Mouse (Mus musculus): ENCODE results near the gene Cdc42ep1. TPM values are rescaled to one million over a fixed set of nuclear protein-coding genes. Genes with fewer than 3 reads are reported as not detected.
A peak's percentile ranks its signal among the peaks of the same experiment; 100 is the strongest.

The Cdc42ep1 gene
- total and polyA plus RNA-seq, 3 experiments = 30.8 to 62.3 (median 37.1) TPM

DNA sequence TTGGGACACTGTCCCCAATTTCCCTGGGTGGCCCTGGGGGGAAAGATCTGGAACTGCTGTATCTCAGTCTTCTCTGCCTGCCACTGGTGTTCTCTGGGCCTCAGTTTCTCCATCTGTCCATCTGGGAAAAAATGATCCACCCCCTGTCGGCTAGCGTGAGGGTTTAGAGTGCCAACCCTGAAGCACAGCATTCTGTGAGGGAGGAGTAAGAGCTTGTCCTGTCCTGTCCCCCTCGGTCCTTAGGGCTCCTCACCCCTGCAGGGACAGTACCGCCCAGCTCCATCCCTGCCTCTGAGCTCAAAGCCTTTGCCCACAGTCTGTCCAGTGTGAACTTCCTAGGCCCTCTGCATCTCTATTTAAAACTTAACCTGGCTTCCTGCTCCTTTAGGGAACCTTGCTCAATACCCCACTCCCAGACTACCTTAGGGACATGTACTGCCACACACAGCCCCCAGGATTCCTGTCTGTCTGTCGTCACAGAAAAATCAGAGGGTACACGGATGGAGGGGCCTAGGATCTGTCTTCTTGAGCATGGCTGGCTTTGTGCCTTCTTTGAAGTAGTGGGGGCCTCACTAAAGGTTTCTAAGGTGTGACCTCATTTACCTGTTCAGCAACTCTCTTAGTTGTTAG is 1.1 kb upstream of the Cdc42ep1 start:
- 72% methylated on average over 6 of the region's 6 CpGs for WGBS
- Histone ChIP-seq H3K27ac (peak overlapping the region; percentile 42), H3K79me2 (replicated peaks; ENCODE audit: control insufficient read depth, insufficient read depth, low read length) (peaks cover 6% of the 10 kb centered on the region)

DNA sequence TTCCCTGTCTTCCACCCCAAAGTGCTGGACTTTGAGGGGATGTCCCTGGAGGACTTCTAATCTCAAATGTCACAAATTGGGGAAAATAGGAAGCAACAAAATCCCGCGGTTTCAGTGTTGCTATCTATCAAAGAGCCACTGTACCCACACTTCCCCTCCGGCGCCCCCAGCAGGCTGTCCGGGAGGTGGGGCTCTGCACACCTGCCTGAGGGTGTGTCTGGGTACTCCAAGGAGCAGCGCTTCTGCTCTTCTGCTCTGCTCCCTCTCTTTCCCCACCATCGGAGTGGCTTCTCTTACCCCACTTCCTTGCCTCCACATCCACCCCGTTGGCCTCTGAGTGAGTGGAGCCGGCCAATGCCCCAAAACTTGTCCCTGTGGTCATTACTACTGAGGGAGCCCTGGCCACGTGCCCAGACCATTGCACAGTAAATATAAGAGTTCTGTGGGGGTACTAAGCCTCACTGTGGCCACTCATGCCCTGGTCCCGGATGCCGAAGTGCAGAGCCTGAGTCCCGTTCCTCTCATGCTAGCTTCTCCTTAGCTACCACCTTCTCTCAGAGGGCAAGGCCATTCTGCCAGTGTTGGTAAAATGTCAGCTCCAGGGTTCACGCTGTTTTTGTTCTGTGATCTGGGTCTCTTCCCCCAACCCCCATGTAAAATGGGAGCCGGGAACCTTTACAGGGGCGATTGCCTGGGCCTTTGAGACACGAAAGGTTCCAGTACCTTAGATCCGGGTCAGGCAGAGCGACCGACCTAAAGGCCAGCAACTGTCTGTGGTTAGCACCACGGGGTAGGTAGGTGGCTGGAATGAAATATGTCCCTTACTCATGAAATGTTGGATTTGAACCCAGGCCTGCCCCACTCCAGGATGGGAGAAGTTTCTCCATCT is 1.4 kb downstream of the Cdc42ep1 start:
- TF ChIP-seq EP300 (IDR thresholded peaks at IDR 0.05; ENCODE audit: insufficient read depth, low read depth, low read length) (no peak), CTCF (IDR thresholded peaks at IDR 0.05) (peak; percentile 48)
- Histone ChIP-seq H3K79me2 (replicated peaks; ENCODE audit: control insufficient read depth, insufficient read depth, low read length) (peaks cover 13% of the 10 kb centered on the region), H3K27ac (peak overlapping the region; percentile 100), H3K36me3 (ENCODE audit: control insufficient read depth, insufficient read depth, low read length) (peaks cover 17% of the 10 kb centered on the region), H3K4me1 (ENCODE audit: control insufficient read depth, insufficient read depth, low read length) (peaks cover 32% of the 10 kb centered on the region), H3K4me3 (peak overlapping the region; percentile 57), H3K27me3 (ENCODE audit: control insufficient read depth, insufficient read depth, low read length) (no peaks in the 10 kb centered on the region), H3K9ac (ENCODE audit: low read depth, low read length) (peak overlapping the region; percentile 99)
- WGBS = 27% methylated on average over 21 of the region's 21 CpGs
- intact Hi-C loops (cut with DNase I) = loop anchor here (1.0 kb wide), 1 partner anchor 12 kb away; no protein-coding TSS in a partner anchor
- peak; percentile 55 to 63 for DNase-seq

More for the DNA sequence above, 1.1 kb upstream of the Cdc42ep1 start:
- intact Hi-C loops (cut with DNase I) = no loop called here
- H3K27me3 ChIP-seq (ENCODE audit: control insufficient read depth, insufficient read depth, low read length) = no peaks in the 10 kb centered on the region
- no peaks in the 10 kb centered on the region; the same call in 1 of the 2 replicates for H3K36me3 ChIP-seq (ENCODE audit: control insufficient read depth, insufficient read depth, low read length)
- no peak overlapping the region for H3K4me3 ChIP-seq
- no peak for DNase-seq
- H3K4me1 ChIP-seq (ENCODE audit: control insufficient read depth, insufficient read depth, low read length) = peaks cover 26% of the 10 kb centered on the region
- no peak for TF ChIP-seq POLR2A (IDR thresholded peaks at IDR 0.05; ENCODE audit: insufficient read depth, low read depth, low read length)
- TF ChIP-seq CTCF (IDR thresholded peaks at IDR 0.05) = no peak
- TF ChIP-seq EP300 (IDR thresholded peaks at IDR 0.05; ENCODE audit: insufficient read depth, low read depth, low read length) = no peak
- H3K9ac ChIP-seq (ENCODE audit: low read depth, low read length) = peak overlapping the region; percentile 16

DNA sequence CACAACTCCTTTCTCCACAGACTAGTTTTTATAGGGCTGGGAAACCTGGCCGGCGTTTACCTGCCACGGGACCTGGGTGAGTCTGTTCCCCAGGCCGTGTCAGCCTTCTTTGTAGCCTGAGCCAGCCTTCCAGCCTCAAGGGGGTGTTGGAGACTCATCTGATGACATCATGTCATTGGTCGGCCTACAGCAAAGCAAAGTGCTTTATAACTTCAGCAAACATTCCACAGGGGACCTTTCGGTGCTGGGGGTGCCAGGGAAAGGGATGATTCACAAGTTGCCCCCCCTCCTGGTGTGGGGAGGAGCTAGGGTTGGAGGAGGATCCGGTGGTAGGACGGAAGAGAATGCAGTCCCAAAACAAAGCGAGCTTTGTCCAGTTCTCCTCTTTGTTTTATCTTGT is 2.4 kb downstream of the Cdc42ep1 start:
- Histone ChIP-seq H3K36me3 (ENCODE audit: control insufficient read depth, insufficient read depth, low read length) (peaks cover 20% of the 10 kb centered on the region), H3K27me3 (ENCODE audit: control insufficient read depth, insufficient read depth, low read length) (no peaks in the 10 kb centered on the region), H3K9ac (ENCODE audit: low read depth, low read length) (peak overlapping the region; percentile 99), H3K79me2 (replicated peaks; ENCODE audit: control insufficient read depth, insufficient read depth, low read length) (peaks cover 13% of the 10 kb centered on the region), H3K4me3 (peak overlapping the region; percentile 57), H3K27ac (peak overlapping the region; percentile 100), H3K4me1 (ENCODE audit: control insufficient read depth, insufficient read depth, low read length) (peaks cover 34% of the 10 kb centered on the region)
- WGBS = 18% methylated on average over 9 of the region's 9 CpGs
- peak; percentile 79 to 83 for DNase-seq
- intact Hi-C loops (cut with DNase I) = no loop called here
- TF ChIP-seq POLR2A (IDR thresholded peaks at IDR 0.05; ENCODE audit: insufficient read depth, low read depth, low read length) (peak; percentile 72), CTCF (IDR thresholded peaks at IDR 0.05) (peak; percentile 32), EP300 (IDR thresholded peaks at IDR 0.05; ENCODE audit: insufficient read depth, low read depth, low read length) (0 out of 2 replicates have a peak, but pooled peaks have one; percentile 33)

DNA sequence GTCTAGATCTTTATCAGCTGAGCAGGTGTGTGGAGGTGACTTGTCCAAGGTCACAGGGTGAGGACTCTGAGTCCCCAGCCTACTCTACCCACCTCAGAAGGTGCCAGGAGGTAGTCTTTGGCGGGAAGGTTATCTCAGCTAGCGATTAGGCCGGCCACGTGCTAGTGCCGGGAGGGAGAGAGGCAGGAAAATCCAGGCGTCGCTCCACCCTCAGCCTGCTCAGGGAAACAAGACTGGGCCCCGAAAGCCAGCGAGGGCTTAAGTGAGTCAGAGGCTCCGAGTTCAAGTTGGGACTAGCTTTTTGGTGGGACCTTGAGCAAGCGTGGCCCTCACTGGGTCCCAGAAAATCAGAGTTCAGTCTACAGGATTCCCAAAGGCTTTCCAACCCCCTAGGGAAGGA is 2.9 kb downstream of the Cdc42ep1 start:
- peak overlapping the region; percentile 100 for H3K27ac ChIP-seq
- intact Hi-C loops (cut with DNase I) = no loop called here
- TF ChIP-seq EP300 (IDR thresholded peaks at IDR 0.05; ENCODE audit: insufficient read depth, low read depth, low read length) = peak; percentile 35; the same call in 1 of the 2 replicates
- TF ChIP-seq POLR2A (IDR thresholded peaks at IDR 0.05; ENCODE audit: insufficient read depth, low read depth, low read length) = no peak
- DNase-seq = peak; percentile 65 to 66
- WGBS = 13% methylated on average over 11 of the region's 11 CpGs
- H3K9ac ChIP-seq (ENCODE audit: low read depth, low read length) = peak overlapping the region; percentile 41
- peaks cover 20% of the 10 kb centered on the region for H3K36me3 ChIP-seq (ENCODE audit: control insufficient read depth, insufficient read depth, low read length)
- no peaks in the 10 kb centered on the region for H3K27me3 ChIP-seq (ENCODE audit: control insufficient read depth, insufficient read depth, low read length)
- H3K4me1 ChIP-seq (ENCODE audit: control insufficient read depth, insufficient read depth, low read length) = peaks cover 32% of the 10 kb centered on the region
- peaks cover 13% of the 10 kb centered on the region for H3K79me2 ChIP-seq (replicated peaks; ENCODE audit: control insufficient read depth, insufficient read depth, low read length)
- peak overlapping the region; percentile 57 for H3K4me3 ChIP-seq

DNA sequence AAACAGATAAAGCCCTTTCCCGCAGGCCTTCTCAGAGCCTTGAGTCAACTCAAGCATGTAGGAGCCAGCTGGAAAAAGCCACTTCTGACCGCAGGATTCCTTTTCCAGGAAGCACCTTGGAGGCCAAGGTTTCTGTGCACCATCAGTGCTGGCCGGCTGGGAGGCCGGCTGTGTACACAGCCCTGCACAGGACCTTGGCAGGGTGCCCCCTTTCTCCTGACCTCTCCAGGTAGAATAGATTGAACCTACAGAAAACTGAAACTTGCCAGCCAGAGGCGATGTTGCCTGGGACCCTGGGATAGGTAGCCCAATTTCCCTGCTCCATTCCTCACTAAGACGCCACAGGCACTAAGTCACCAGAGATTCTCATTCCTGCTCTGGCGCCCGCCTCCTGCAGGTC is 3.4 kb downstream of the Cdc42ep1 start:
- peak; percentile 41 to 45 for DNase-seq
- WGBS = 40% methylated on average over 8 of the region's 8 CpGs
- Histone ChIP-seq H3K27me3 (ENCODE audit: control insufficient read depth, insufficient read depth, low read length) (no peaks in the 10 kb centered on the region), H3K4me1 (ENCODE audit: control insufficient read depth, insufficient read depth, low read length) (peaks cover 27% of the 10 kb centered on the region), H3K27ac (peak overlapping the region; percentile 100), H3K36me3 (ENCODE audit: control insufficient read depth, insufficient read depth, low read length) (peaks cover 20% of the 10 kb centered on the region), H3K79me2 (replicated peaks; ENCODE audit: control insufficient read depth, insufficient read depth, low read length) (peaks cover 13% of the 10 kb centered on the region), H3K4me3 (peak overlapping the region; percentile 57), H3K9ac (ENCODE audit: low read depth, low read length) (peak overlapping the region; percentile 41)
- intact Hi-C loops (cut with DNase I) = no loop called here
- no peak for TF ChIP-seq EP300 (IDR thresholded peaks at IDR 0.05; ENCODE audit: insufficient read depth, low read depth, low read length)
- TF ChIP-seq CTCF (IDR thresholded peaks at IDR 0.05) = no peak
- TF ChIP-seq POLR2A (IDR thresholded peaks at IDR 0.05; ENCODE audit: insufficient read depth, low read depth, low read length) = no peak
